Mouse (Mus musculus) cerebellum, postnatal 4 days (tissue): Measurements from ENCODE around the gene Caskin1.
A peak's percentile ranks its signal among the peaks of the same experiment; 100 is the strongest.
"Not testable (repeated sequence)": the region's sequence is repeated elsewhere in the genome, so short reads cannot be mapped to it uniquely, and the experiment has no call there.

Experiments used
- DNase-seq, 2 experiments: peaks; one replicate each; pipeline ENCODE4 v3.0.0; 2022; ENCODE audit warnings: low spot score in 2 of 2, mixed read lengths in 1 of 2

The Caskin1 gene

DNA sequence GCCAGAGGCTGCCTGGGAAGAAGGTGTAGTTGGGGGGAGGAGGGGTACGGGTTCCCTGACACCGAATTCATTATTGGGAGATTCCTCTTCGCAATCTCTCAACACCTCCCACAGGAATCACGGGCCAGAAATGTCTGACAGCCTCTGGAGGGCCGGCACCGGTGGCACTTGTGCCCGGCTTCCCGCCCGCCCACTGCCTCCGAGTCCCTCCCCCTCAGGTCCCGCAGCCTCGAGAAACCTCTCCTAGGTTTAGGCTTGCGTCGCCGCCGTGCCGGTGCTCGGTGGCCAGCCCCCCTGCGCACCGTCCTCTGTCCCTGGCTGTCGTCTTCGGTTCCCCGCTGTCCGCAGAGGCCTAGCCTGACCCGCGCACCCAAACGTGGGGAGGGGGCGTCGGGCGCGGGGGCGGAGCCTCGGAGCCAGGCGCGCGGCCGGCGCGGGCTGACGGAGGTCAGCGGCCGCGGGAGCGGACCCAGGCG is at the start of gene Caskin1:
TSS of gene Caskin1 (plus strand) at position 416 of the 476 bp plus-strand sequence.
- DNase-seq = peak in 1 of 2 experiments; percentile 59

DNA sequence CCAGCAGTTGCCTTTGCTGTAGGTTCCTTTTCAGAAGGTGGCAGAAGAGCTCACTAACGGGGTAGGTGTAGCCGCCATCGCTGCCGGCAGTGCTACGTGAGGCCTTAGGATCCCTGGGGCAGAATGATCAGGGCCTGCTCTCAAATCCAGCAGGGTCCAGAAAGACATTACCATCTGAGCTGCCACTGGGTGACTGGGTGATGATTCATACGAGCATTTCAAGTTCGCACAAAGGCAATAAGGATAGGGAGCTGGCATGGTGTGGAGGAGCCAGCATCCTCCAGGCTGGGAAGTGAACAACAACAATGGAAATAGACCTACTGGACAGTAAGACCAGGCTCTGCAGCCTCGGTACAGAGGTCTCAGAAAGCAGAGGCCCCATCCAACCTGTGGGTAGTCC is 48.0 kb upstream of the Caskin1 start:
- DNase-seq = no peak

DNA sequence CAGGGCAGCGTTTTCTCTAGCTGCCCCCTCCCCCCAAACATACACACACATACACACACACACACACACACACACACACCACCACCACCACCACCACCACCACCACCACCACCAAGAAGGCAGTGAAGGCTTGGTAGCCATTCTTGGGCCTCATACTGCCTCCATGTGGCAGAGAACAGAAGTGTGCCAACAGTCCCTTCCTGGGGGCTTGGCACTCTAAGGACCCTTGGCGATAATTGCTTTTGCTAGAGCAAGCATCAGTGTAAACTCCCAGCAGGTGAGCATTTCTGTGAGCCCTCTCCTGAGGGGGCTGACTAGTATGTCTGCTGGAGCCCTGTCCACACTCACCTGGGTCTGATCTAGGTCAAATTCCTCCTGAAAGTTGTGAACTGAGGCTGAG is 47.3 kb upstream of the Caskin1 start:
- no peak for DNase-seq

DNA sequence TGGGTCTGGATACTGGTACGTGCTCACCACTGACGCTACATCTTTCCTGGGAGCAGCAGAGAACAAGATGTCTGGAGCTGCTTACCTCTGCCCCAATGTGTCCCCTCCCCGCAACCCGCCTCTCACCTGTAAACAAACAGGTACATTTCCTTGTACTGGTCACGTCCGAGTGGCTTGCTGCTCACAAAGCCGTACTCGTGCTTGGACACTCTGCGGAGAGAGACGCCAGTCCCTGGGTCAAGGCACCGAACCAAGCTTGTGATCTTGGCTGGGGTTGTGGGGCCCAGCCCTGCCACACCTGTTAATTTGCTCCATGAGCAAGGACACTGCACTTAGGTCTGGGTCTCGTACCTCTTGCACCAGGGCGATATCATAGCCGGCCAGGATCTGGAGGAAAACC is 46.3 kb upstream of the Caskin1 start:
- no peak for DNase-seq

DNA sequence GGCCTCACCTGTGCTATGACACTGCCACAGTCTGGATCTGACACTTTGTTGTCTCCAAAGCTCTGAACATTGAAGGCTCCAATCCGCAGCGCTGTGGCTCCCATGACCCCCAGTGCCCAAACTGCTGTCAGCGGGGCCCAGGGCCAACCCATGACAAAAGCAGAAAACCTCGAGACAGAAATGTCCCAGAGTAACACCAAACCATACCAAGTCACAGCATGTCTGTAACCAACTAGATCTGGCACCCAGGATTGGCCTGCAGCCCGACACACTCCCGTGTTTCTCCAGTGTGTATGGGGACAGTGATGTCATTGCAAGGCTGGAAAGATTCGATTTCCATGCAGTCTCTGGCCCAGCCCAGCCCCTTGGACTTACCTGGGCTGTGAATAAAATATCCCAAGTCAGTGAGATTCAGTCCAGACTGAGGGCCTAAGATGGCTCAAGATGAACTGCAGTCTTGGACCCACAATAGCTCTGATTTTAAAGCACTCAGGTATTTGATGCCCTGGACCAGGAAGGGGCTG is 45.7 kb upstream of the Caskin1 start, which contains the start of gene Dnase1l2:
TSS of gene Dnase1l2 (minus strand) at position 474 of the 524 bp plus-strand sequence.
- DNase-seq = no peak

DNA sequence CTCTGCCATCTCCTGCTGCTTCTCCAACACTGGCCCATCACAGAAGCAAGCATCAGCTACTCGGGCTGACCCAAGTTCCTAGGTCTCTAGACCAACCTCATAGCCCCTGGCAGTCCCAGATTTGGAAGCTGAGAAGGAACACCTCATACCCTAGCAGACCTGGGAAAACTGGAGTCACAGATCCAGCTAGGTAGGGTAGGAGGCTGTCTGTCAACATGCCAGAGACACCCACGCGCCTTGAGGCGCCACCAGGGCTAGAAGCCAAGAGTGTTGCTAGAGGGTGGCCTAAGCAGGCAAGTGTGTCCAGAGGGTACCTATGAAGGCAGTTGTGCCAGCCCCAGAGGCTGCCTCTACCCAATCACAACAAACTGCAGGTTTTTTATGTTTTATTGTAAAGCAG is 45.0 kb upstream of the Caskin1 start:
- no peak for DNase-seq

DNA sequence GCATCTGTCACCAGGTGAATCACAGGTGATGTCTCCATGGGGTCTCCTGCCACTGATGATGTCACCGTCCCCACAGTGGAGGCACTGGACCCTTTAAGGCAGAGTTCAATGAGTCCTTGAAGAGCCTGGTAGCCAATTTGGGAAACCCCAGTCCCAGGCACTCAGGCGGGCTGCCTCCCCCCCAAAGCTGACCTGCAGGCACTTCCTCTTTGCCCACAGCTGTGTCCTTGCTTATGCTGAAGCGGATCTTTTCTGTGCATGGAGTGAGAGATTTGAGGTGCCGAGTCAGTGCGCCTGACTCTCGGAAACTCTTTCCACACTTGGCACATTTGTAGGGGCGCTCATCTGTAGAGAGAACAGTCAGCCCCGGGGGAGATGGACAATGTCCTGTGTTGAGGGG is 41.8 kb upstream of the Caskin1 start:
- no peak for DNase-seq

DNA sequence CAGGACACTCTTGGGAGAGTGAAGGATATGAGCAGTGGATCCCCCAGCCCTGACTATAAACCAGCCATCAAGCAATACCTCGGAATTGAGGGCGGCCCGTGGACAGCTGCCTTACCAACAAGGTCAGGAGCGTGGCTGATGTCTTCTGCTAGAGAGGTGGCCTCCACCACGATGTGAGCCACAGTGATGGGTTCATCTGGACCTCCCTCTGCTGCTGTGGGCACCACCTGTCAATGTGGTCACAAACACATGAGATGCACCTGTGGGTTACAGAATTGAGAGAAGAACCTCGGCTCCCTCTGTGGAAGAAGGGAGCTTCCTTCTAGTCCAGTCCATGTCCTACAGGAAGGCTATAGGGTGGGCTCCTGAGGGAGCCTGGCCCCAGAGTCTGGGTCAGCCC is 38.9 kb upstream of the Caskin1 start:
- no peak for DNase-seq

DNA sequence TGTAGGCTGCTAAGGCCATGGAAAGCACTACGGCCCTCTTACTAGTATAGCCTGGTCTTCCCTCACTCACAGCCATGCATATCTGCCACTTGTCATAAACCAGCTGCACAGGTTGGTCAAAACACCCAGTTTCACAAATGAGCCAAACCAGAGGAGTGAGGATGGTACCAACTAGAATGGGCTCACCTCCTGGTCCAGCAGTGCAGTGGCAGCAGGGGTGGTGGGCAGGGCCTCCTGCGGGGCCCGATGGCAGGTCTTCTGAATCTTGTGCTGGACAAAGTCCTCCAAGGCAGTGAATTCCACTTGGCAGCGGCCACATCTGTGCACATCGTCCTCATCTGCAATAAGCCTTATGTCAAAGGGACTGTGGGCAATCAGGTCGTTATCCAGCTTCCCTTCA is 37.2 kb upstream of the Caskin1 start:
- no peak for DNase-seq

DNA sequence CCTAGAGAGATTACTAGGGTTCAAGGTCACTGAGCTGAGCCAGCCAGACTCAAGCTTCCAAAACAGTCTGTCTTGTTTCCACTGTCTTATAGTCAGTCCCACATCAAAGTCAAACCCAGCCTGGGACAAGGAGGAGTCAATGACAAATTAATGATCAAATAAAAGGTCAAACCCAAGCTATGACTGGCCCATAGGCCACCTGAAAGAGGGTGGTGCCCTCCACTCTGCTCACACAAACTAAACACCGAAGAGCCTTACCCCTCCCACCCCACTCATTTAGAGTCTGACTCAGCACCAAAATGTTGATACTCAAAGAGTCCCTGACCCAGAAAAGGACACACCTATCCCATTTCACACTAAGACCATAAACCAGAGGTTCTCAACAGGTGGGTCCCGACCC is 35.0 kb upstream of the Caskin1 start:
- no peak for DNase-seq

DNA sequence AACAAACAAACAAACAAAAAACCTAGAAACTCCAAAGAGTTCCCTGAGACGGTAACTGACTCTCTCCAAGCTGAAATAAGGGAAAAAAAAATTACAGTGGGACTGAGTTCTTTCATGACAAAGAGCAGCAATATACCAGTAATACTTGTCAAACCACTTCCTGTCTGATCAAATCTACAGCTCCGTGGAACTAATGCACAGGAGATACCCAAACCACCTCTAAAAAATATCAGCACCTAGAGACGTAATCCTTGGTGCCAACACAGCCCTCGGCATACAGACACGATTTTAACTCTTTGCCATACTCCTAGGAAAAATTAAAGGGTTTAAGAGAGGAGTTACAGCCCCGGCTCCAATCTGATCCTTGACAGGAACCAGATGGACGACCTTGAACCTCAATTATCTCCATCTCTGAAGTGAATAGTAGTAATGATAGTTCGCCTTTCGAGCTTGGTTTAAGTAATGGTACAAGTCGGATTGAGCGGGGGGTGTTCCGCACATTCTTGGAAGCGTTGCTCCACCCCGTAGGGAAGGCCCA is 34.1 kb upstream of the Caskin1 start:
- DNase-seq = no peak

DNA sequence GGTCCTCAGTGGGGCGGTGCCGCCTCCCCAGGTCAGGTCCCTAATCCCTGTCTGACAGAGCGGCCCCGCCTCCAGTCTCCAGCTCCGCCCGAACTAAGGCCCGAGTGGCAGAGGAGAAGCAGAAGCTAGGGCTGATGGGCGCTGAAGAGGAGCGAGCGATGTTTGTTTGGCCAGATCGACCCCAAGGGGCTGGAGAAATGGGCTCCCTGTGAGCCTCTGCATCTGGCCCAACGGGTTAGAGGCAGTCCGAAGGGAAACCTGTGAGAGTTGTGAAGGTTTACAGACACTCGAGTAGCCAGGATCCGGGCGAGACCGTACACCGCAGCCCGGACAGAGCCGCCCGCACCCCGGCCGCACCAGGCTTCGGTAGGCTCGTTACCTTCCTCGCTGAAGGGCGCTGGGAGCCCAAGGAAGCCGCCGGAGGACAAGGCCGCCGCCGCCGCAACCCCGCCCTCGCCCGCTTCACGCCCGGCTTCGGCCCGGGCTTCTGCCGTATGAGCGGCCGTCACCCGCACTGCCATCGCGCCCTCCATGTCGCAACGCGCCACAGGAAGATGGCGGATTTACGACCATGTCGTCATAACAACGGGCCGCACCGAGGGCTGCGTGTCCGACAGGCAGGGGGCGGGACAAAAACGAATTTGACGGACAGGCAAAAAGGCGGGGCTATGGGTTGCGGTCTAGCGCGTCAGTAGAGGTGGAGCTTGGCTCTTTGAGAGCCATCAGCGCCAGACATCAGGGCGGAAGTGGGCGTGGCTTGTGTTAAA is 33.5 kb upstream of the Caskin1 start:
- peak; percentile 94 to 98 for DNase-seq

DNA sequence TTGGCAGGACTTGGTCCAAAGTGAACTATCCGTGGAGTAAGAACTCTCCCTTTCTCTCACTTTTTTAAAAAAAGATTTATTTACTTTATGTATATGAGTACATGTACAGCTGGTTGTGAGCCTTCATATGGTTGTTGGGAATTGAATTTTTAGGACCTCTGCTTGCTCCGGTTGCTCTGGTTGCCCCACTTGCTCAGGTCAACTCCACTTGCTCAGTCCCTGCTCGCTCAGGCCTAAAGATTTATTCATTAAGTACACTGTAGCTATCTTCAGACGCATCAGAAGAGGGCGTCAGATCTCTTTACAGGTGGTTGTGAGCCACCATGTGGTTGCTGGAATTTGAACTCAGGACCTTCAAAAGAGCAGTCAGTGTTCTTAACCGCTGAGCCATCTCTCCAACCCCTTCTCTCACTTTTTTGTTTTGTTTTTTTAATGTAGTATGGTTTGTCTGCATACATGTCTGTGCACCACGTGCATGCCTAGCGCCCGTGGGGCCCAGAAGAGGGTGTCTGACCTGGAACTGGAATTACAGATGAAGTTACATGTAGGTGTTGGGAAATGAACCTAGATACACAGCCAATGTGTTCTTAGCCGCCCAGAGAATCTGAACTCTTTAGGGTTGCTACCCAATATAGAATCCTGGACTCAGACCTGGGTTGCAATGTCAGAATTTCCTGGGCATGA is 32.7 kb upstream of the Caskin1 start:
- DNase-seq = not testable (repeated sequence)

DNA sequence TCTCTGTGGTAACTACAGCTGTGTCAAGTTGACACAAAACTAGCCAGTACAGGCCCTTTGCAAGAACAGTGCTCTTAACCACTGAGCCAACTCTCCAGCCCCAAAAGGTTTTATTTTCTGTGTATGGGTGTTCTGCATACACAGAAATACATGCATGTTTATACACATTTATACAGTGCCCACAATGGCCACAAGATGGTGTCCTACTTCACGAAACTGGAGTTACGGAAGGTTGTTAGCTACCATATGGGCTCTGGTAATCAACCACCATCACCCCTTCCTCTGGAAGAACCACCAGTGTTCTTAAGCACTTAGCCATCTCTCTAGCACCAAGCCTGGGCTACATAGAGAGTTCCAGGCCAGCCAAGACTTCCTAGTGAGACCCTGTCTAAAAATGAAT is 26.8 kb upstream of the Caskin1 start:
- DNase-seq = no peak

DNA sequence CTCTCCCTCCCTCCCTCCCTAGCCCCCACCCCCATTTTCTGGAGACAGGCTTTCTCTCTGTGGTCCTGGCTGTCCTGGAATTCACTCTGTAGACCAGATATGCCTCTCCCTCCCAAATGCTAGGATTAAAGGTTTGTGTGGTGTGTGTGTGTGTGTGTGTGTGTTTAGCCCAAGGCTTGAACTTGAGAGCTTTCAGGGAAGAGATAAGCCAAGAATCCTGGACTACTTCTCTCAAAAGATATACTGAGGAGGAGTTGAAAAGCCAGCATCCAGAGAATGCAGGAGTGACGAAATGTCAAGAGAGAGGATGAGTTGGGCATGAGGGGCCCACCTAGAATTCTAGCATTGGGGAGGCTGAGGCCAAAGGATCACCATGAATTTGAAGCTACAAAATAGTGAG is 25.5 kb upstream of the Caskin1 start:
- no peak for DNase-seq

DNA sequence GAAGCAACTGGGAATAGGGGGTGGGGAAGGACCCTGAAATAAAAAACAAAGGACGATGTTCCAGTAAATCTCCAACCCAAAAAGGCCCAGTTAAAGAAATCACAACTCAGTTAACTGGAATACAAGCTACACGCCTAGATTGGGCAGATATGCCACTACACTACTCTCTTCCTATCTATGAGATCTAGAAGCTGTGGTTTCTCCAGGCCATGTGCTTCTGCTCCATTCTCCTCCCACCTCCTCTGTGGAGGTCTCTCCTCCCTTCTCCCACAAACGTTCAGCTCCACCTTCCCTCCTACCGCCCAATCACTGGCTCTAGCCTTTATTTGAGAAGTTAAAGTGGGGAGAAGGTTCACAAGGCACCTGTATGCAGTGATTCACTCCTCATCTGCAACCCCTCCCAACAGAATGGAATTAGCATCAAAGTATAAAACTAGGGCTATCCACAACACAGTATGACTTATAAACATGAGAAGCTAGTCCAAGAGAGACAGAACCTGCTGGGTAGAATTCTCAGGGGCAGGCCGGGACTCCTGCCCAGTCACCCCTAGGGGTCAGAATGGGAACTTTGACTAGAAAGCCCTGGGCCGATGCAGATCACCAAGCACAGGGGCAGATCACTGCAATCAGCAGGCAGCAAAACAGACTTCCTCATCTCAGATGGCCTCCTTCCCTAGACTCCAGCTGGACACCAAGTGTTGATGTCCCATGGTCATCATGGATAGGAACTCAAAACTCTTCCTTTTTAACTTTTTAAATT is 24.8 kb upstream of the Caskin1 start:
- no peak for DNase-seq

DNA sequence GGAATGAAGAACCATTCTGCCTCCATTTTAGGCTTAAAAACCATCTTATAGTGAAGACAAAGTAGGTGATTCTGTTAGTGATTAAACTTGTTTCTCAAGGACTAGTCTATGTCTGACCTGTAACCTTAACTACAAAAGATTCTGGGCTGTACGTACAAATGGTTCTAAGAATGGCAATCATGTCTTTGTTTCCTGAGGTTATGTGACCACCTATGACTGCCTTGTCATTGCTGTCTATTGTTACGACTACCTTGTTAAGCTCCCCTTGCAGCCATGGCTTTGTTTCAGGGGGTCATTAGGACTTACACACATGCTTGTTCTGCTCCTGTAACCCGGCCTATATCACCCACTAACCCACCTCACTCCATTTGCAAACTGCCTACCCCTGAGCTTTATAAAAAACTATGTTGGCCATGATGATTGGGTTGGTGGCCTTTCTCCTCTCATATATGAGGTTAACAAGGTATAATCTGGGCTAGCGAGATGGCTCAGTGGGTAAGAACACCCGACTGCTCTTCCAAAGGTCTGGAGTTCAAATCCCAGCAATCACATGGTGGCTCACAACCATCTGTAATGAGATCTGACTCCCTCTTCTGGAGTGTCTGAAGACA is 19.7 kb upstream of the Caskin1 start:
- no peak for DNase-seq

DNA sequence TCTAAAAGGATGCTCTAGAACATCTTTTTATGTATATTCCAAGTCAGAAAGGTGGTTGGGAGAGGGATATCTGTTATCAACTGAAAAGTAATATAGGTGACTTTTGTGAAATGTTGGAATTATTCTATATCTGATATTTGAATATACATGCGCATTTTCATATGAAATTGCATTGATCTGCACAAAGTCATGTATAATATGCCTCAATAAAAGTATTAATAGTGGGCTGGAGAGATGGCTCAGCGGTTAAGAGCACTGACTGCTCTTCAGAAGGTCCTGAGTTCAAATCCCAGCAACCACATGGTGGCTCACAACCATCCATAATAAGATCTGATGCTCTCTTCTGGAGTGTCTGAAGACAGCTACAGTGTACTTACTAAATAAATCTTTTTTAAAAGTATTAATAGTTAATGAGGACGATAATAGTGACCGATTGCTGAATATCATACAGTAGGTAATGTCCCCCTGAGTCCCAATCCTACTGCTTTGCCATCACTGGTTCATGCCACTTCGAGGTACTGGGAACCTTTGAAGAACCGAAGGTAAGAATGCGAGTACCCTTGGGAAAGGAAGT is 19.0 kb upstream of the Caskin1 start:
- DNase-seq = no peak

DNA sequence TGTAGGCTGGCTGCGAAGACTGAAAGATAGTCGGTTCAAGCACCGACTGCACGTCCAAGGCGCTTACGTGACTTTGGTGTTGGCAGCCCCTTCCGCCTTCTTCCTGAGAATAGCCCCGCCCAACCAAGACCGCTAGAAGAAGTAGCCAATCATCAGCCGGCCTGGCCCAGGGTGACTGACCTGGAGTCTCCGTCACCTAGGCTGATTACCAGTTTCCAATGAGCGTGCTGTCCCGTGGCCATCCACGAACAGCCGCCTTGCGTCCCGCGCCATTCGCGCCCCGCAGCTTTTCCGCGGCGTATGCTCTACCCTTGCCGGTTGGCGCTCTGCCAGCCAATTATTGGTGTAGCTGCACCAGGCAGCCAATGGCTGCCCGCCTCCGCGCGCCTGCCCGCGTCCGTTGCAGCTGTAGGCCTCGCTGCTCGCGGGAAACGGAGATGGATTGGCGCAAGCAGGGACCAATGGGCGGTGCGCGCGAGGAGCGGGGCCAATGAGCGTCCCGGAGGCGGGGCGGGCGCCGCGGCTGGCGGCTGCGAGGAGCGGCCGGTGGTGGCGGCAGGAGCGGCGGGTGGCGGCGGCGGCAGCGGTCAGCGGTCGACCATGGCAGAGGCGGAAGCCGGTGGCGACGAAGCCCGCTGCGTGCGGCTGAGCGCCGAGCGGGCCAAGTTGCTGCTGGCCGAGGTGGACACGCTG is 18.3 kb upstream of the Caskin1 start, which contains the start of the genes E4f1 and Pgp:
TSS of gene E4f1 (minus strand) at position 404 of the 693 bp plus-strand sequence.
TSS of gene Pgp (plus strand) at position 483 of the 693 bp plus-strand sequence.
- DNase-seq = peak; percentile 96 to 99
